Mouse (Mus musculus) myocyte (in vitro differentiated cells): ENCODE measurements at regions not wholly inside any gene's neighbourhood (a gene's known extent, or its start where the extent isn't known, plus 50 kb on each side); places are given as distances from the start of the nearest gene placed in this dataset.

ENCODE experiments used
- CEBPB ChIP-seq: IDR thresholded peaks from 2 replicates; pipeline ENCODE4 v1.6.1; 2011; ENCODE audit warnings: mild to moderate bottlenecking, moderate library complexity; ENCODE audit not compliant: poor library complexity, insufficient read depth, severe bottlenecking
- E2F4 ChIP-seq: IDR thresholded peaks from one replicate; pipeline ENCODE4 v1.6.1; 2011; ENCODE audit warnings: mild to moderate bottlenecking, control low read depth, moderate library complexity; ENCODE audit not compliant: insufficient read depth
- MAX ChIP-seq: IDR thresholded peaks from one replicate; pipeline ENCODE4 v1.6.1; 2011; ENCODE audit warnings: low read depth, mild to moderate bottlenecking, control low read depth
- MYOD1 ChIP-seq, 3 experiments: IDR thresholded peaks; one replicate each; pipeline ENCODE4 v1.6.1; 2011; ENCODE audit warnings: control low read depth in 2 of 3, low read depth in 2 of 3, mild to moderate bottlenecking in 2 of 3, moderate library complexity in 1 of 3; ENCODE audit not compliant: insufficient read length in 2 of 3, control insufficient read depth in 1 of 3
- MYOG ChIP-seq, 3 experiments: IDR thresholded peaks; one replicate each; pipeline ENCODE4 v1.6.1; 2011; ENCODE audit warnings: control low read depth in 2 of 3, low read depth in 2 of 3, mild to moderate bottlenecking in 2 of 3; ENCODE audit not compliant: insufficient read length in 2 of 3, control insufficient read depth in 1 of 3, insufficient read depth in 1 of 3
- POLR2A ChIP-seq: IDR thresholded peaks from one replicate; pipeline ENCODE4 v1.6.1; 2011; ENCODE audit warnings: low read depth, mild to moderate bottlenecking, control low read depth, moderate library complexity; ENCODE audit not compliant: insufficient read length
- POLR2AphosphoS2 ChIP-seq: IDR thresholded peaks from one replicate; pipeline ENCODE4 v1.6.1; 2011; ENCODE audit warnings: low read depth, control low read depth; ENCODE audit not compliant: insufficient read length
- REST ChIP-seq: IDR thresholded peaks from one replicate; pipeline ENCODE4 v1.6.1; 2011; ENCODE audit warnings: mild to moderate bottlenecking, control low read depth, moderate library complexity; ENCODE audit not compliant: insufficient read depth, insufficient read length
- SRF ChIP-seq: IDR thresholded peaks from one replicate; pipeline ENCODE4 v1.6.1; 2011; ENCODE audit warnings: low read depth; ENCODE audit not compliant: control insufficient read depth, insufficient read length
- TCF12 ChIP-seq: IDR thresholded peaks from one replicate; pipeline ENCODE4 v1.6.1; 2011; ENCODE audit warnings: mild to moderate bottlenecking, control low read depth; ENCODE audit not compliant: poor library complexity, insufficient read depth, severe bottlenecking
- TCF3 ChIP-seq: IDR thresholded peaks from one replicate; pipeline ENCODE4 v1.6.1; 2011; ENCODE audit warnings: low read depth, control low read depth; ENCODE audit not compliant: insufficient read length
- USF1 ChIP-seq: IDR thresholded peaks from one replicate; pipeline ENCODE4 v1.6.1; 2011; ENCODE audit warnings: low read depth, mild to moderate bottlenecking, control low read depth, moderate library complexity

GRCm38 (mm10) chr10:44989539-44989938 lies 77.5 kb upstream of the Prep start:
- TF ChIP-seq CEBPB (no peak), SRF (no peak), MAX (no peak), POLR2A (no peak), POLR2AphosphoS2 (no peak), TCF3 (no peak), E2F4 (no peak), USF1 (no peak), MYOG (IDR thresholded peaks at IDR 0.05; ENCODE audit: control insufficient read depth in 1 of 3, insufficient read depth in 1 of 3, insufficient read length in 2 of 3, low read depth in 2 of 3) (no peak), MYOD1 (IDR thresholded peaks at IDR 0.05; ENCODE audit: control insufficient read depth in 1 of 3, insufficient read length in 2 of 3, low read depth in 2 of 3) (no peak), REST (no peak), TCF12 (no peak)
